Mouse (Mus musculus) limb, embryonic 11.5 days (tissue): ENCODE measurements at regions not wholly inside any gene's neighbourhood (a gene's known extent, or its start where the extent isn't known, plus 50 kb on each side); places are given as distances from the start of the nearest gene placed in this dataset.

Source experiments
- ATAC-seq: fragments of 200-750 bp; cut with Nextera tagmentation; 2 replicates; pipeline ENCODE4 v1.8.0; 2017; ENCODE audit warnings: low read depth; ENCODE audit not compliant: insufficient number of reproducible peaks, low FRiP score, low TSS enrichment
- DNase-seq: peaks from one replicate; pipeline ENCODE4 v3.0.0-alpha.2; 2015; ENCODE audit warnings: low spot score
- H3K27ac ChIP-seq: fragments of 300-500 bp; sonication (generic); replicated peaks from 2 replicates; pipeline ENCODE4 v1.5.1; 2014; ENCODE audit warnings: low read depth, mild to moderate bottlenecking, low read length
- H3K27me3 ChIP-seq: fragments of 300-500 bp; sonication (generic); 2 replicates; pipeline ENCODE4 v1.6.1; 2014; ENCODE audit warnings: mild to moderate bottlenecking, low read length, mixed read lengths; ENCODE audit not compliant: control insufficient read depth, insufficient read depth
- H3K36me3 ChIP-seq: fragments of 300-500 bp; sonication (generic); 2 replicates; pipeline ENCODE4 v1.6.1; 2014; ENCODE audit warnings: mild to moderate bottlenecking, low read length, moderate library complexity, mixed read lengths; ENCODE audit not compliant: control insufficient read depth, insufficient read depth
- H3K4me1 ChIP-seq: fragments of 300-500 bp; sonication (generic); 2 replicates; pipeline ENCODE4 v1.6.1; 2014; ENCODE audit warnings: low read length, mixed read lengths; ENCODE audit not compliant: control insufficient read depth, insufficient read depth
- H3K4me2 ChIP-seq: fragments of 300-500 bp; sonication (generic); 2 replicates; pipeline ENCODE4 v1.6.1; 2014; ENCODE audit warnings: low read depth, mild to moderate bottlenecking, moderate library complexity; ENCODE audit not compliant: severe bottlenecking
- H3K4me3 ChIP-seq: fragments of 300-500 bp; sonication (generic); 2 replicates; pipeline ENCODE4 v1.5.1; 2014; ENCODE audit warnings: low read depth, low read length
- H3K9ac ChIP-seq: fragments of 300-500 bp; sonication (generic); 2 replicates; pipeline ENCODE4 v1.6.1; 2014; ENCODE audit warnings: mild to moderate bottlenecking, low read length
- H3K9me3 ChIP-seq: fragments of 300-500 bp; sonication (generic); 2 replicates; pipeline ENCODE4 v1.6.1; 2016; ENCODE audit warnings: low read length; ENCODE audit not compliant: control insufficient read depth
- WGBS: fragments of 180-500 bp; shearing (Covaris S2); extraction: QIAGEN DNeasy Blood & Tissue Kit; methylation state at CpG from one replicate; pipeline ENCODE4 v1.1.7; 2014; 5-methylcytosine and 5-hydroxymethylcytosine counted together

- Histone ChIP-seq H3K9ac (no peak overlapping the region), H3K4me3 (no peak overlapping the region), H3K27me3 (no peaks in the 10 kb centered on the region), H3K4me1 (no peaks in the 10 kb centered on the region), H3K9me3 (no peaks in the 10 kb centered on the region), H3K36me3 (no peaks in the 10 kb centered on the region), H3K4me2 (no peak overlapping the region), H3K27ac (no peak overlapping the region)
- 84% methylated on average over 12 of the region's 12 CpGs for WGBS
- DNase-seq (no peak), ATAC-seq (no peak)
Measured at GRCm38 (mm10) chr4:72384901-72385264, 184.2 kb upstream of the Tle1 start.

- H3K4me3 ChIP-seq: no peak overlapping the region
- ATAC-seq (no peak), DNase-seq (no peak)
- H3K9me3 ChIP-seq: no peaks in the 10 kb centered on the region
- H3K4me2 ChIP-seq: no peak overlapping the region
- no peaks in the 10 kb centered on the region for H3K27me3 ChIP-seq
- 91% methylated on average over 5 of the region's 5 CpGs for WGBS
- no peaks in the 10 kb centered on the region for H3K36me3 ChIP-seq
- 0 out of 2 replicates have a peak, but pooled peaks cover 2% of the 10 kb centered on the region for H3K4me1 ChIP-seq
- H3K27ac ChIP-seq: no peak overlapping the region
- no peak overlapping the region for H3K9ac ChIP-seq
Measured at GRCm38 (mm10) chr4:72384259-72384900, 183.7 kb upstream of the Tle1 start.

GRCm38 (mm10) chr4:72383729-72384128 lies 183.0 kb upstream of the Tle1 start:
- Histone ChIP-seq H3K9me3 (no peaks in the 10 kb centered on the region), H3K36me3 (no peaks in the 10 kb centered on the region), H3K4me2 (no peak overlapping the region), H3K4me3 (no peak overlapping the region), H3K4me1 (0 out of 2 replicates have a peak, but pooled peaks cover 2% of the 10 kb centered on the region), H3K27me3 (no peaks in the 10 kb centered on the region), H3K27ac (no peak overlapping the region), H3K9ac (no peak overlapping the region)
- WGBS: 81% methylated on average over 2 of the region's 2 CpGs
- DNase-seq (no peak), ATAC-seq (no peak)

GRCm38 (mm10) chr4:72382517-72383147 lies 181.9 kb upstream of the Tle1 start:
- Histone ChIP-seq H3K36me3 (no peaks in the 10 kb centered on the region), H3K9me3 (no peaks in the 10 kb centered on the region), H3K4me3 (no peak overlapping the region), H3K4me2 (no peak overlapping the region), H3K27me3 (no peaks in the 10 kb centered on the region), H3K9ac (no peak overlapping the region), H3K4me1 (0 out of 2 replicates have a peak, but pooled peaks cover 2% of the 10 kb centered on the region), H3K27ac (no peak overlapping the region)
- WGBS: 86% methylated on average over 11 of the region's 11 CpGs
- no peak for ATAC-seq
- no peak for DNase-seq

GRCm38 (mm10) chr4:72381742-72382141 lies 181.0 kb upstream of the Tle1 start:
- H3K9me3 ChIP-seq: no peaks in the 10 kb centered on the region
- no peak overlapping the region for H3K4me3 ChIP-seq
- no peak overlapping the region for H3K27ac ChIP-seq
- no peak overlapping the region for H3K9ac ChIP-seq
- H3K4me2 ChIP-seq: no peak overlapping the region
- DNase-seq (no peak), ATAC-seq (no peak)
- H3K4me1 ChIP-seq: 0 out of 2 replicates have a peak, but pooled peaks cover 2% of the 10 kb centered on the region
- no peaks in the 10 kb centered on the region for H3K27me3 ChIP-seq
- H3K36me3 ChIP-seq: no peaks in the 10 kb centered on the region
- WGBS: 83% methylated on average over 6 of the region's 6 CpGs

- ATAC-seq (no peak), DNase-seq (no peak)
- H3K4me3 ChIP-seq: no peak overlapping the region
- no peak overlapping the region for H3K4me2 ChIP-seq
- WGBS: 79% methylated on average over 3 of the region's 3 CpGs
- no peak overlapping the region for H3K27ac ChIP-seq
- H3K9me3 ChIP-seq: no peaks in the 10 kb centered on the region
- no peaks in the 10 kb centered on the region for H3K27me3 ChIP-seq
- H3K4me1 ChIP-seq: 0 out of 2 replicates have a peak, but pooled peaks cover 2% of the 10 kb centered on the region
- H3K9ac ChIP-seq: no peak overlapping the region
- H3K36me3 ChIP-seq: no peaks in the 10 kb centered on the region
Measured at GRCm38 (mm10) chr4:72381116-72381515, 180.4 kb upstream of the Tle1 start.

GRCm38 (mm10) chr4:72379515-72379914 lies 178.8 kb upstream of the Tle1 start:
- no peak for DNase-seq

GRCm38 (mm10) chr4:72379011-72379410 lies 178.3 kb upstream of the Tle1 start:
- ATAC-seq: no peak
- Histone ChIP-seq H3K9ac (no peak overlapping the region), H3K9me3 (no peaks in the 10 kb centered on the region), H3K27me3 (no peaks in the 10 kb centered on the region), H3K36me3 (no peaks in the 10 kb centered on the region), H3K27ac (no peak overlapping the region), H3K4me1 (0 out of 2 replicates have a peak, but pooled peaks cover 2% of the 10 kb centered on the region), H3K4me3 (no peak overlapping the region), H3K4me2 (no peak overlapping the region)
- DNase-seq: no peak

More at GRCm38 (mm10) chr4:72379515-72379914, 178.8 kb upstream of the Tle1 start:
- Histone ChIP-seq H3K27ac (no peak overlapping the region), H3K4me3 (no peak overlapping the region), H3K27me3 (no peaks in the 10 kb centered on the region), H3K4me1 (0 out of 2 replicates have a peak, but pooled peaks cover 2% of the 10 kb centered on the region), H3K36me3 (no peaks in the 10 kb centered on the region), H3K9me3 (no peaks in the 10 kb centered on the region), H3K4me2 (no peak overlapping the region), H3K9ac (no peak overlapping the region)
- 84% methylated on average over 1 of the region's 1 CpGs for WGBS
- no peak; the same call in 1 of the 2 replicates for ATAC-seq
